ENCODE assay signal across 8 mouse cellular contexts in the genomic region with DNA sequence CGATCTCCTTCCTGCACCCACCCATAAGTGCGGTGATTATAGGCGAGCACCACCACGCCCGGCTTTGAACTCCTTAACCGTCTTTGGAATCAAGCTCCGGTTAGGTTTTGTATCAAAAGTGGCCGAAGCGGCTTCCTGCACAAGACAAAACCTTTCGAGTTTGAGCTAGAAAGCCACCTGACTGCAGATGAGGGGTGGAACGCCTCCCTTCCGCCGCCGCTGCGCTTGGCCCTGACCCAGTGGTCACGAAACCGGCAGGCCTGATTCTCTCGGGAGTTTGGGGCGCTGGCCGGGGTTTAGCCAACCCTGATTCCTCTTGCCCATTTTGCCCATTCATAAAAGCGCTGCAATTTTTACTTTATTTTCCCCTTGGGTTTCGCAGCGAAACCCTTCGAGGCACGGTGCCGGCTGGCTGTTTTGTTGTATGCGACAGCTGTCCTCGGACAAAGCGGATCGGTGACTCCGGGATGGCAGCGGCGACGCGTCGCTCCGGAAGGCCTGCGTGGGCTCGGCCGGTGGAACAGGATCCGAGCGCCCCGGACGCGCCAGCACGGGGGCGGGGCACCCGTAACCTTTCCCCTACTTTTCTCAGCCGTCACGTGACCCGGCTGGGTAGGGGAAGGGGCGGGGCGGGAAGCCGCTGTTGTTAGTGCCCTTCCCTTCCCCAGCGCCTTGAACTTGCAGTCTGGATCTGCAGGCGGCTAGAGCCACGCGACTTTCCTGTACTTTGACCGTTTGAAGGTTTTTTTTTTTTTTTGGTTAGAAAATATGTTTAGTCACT. TPM values are rescaled to one million over a fixed set of nuclear protein-coding genes. Genes with fewer than 3 reads are reported as not detected.
DNase-seq lines count a peak whose midpoint lies in the region; ATAC-seq and TF ChIP-seq lines count a peak whose summit lies in the region.

No protein-coding gene starts in this region.

- H3K36me3 ChIP-seq in ES-Bruce4 (ENCODE audit: control insufficient read depth, insufficient read depth, low read length, poor library complexity, severe bottlenecking): no peaks in the 10 kb centered on the region
- H3K36me3 ChIP-seq in forebrain, embryonic 12.5 days (replicated peaks): no peaks in the 10 kb centered on the region
- H3K36me3 ChIP-seq in lung, embryonic 14.5 days (ENCODE audit: insufficient read depth): no peaks in the 10 kb centered on the region
- H3K36me3 ChIP-seq in thymus, adult 2 months (ENCODE audit: control insufficient read depth, insufficient read depth, low read length): no peaks in the 10 kb centered on the region

- peak; percentile 81 for ATAC-seq in forebrain, embryonic 12.5 days (ENCODE audit: low FRiP score)
- ATAC-seq in lung, embryonic 14.5 days (ENCODE audit: insufficient read depth): peak; percentile 78
- ATAC-seq in neutrophil, adult 5-6 weeks (ENCODE audit: extremely low read depth, insufficient number of reproducible peaks, low FRiP score, poor library complexity, severe bottlenecking): peak; percentile 55

- WGBS in forebrain, embryonic 12.5 days: under 1% methylated on average over 59 of the region's 59 CpGs
- WGBS in lung, embryonic 14.5 days: under 1% methylated on average over 59 of the region's 59 CpGs
- WGBS in thymus, adult 2 months: under 1% methylated on average over 59 of the region's 59 CpGs

- peak overlapping the region; percentile 85 for H3K4me3 ChIP-seq in ES-Bruce4 (ENCODE audit: low read depth, low read length)
- peak overlapping the region; percentile 45 for H3K4me3 ChIP-seq in forebrain, embryonic 12.5 days (replicated peaks)
- H3K4me3 ChIP-seq in lung, embryonic 14.5 days (ENCODE audit: low read depth, low read length): peak overlapping the region; percentile 59
- H3K4me3 ChIP-seq in thymus, adult 2 months (ENCODE audit: control insufficient read depth, insufficient read depth, low read length): peak overlapping the region; percentile 81

- peak overlapping the region; percentile 71 for H3K27ac ChIP-seq in ES-Bruce4 (ENCODE audit: insufficient read depth, low read length)
- peak overlapping the region; percentile 86 for H3K27ac ChIP-seq in forebrain, embryonic 12.5 days
- peak overlapping the region; percentile 94 for H3K27ac ChIP-seq in lung, embryonic 14.5 days (ENCODE audit: low read depth)
- H3K27ac ChIP-seq in thymus, adult 2 months (ENCODE audit: control insufficient read depth, insufficient read depth, low read length): peak overlapping the region; percentile 71; the same call in 1 of the 2 replicates

- no peaks in the 10 kb centered on the region for H3K9me3 ChIP-seq in ES-Bruce4 (replicated peaks; ENCODE audit: control insufficient read depth, insufficient read depth, low read length, poor library complexity, severe bottlenecking)
- no peaks in the 10 kb centered on the region for H3K9me3 ChIP-seq in forebrain, embryonic 12.5 days
- H3K9me3 ChIP-seq in lung, embryonic 14.5 days (ENCODE audit: low read depth, low read length): no peaks in the 10 kb centered on the region

- peak overlapping the region; percentile 72 for H3K4me2 ChIP-seq in forebrain, embryonic 12.5 days
- H3K4me2 ChIP-seq in lung, embryonic 14.5 days: peak overlapping the region; percentile 99

- intact Hi-C loops in heart, postnatal 10 days (cut with DNase I): loop anchor here (2.0 kb wide), 1 partner anchor 30 kb away; no protein-coding TSS in a partner anchor

- DNase-seq in c-Kit-positive CD71-negative TER-119-negative erythroid progenitor cells, embryonic 14.5 days (ENCODE audit: low read depth): peak; percentile 90
- DNase-seq in heart, postnatal 10 days: peak; percentile 96 to 97
- DNase-seq in layer of hippocampus, adult 11-12 months (ENCODE audit: low spot score): peak; percentile 82
- DNase-seq in lung, embryonic 14.5 days: peak; percentile 95
- DNase-seq in thymus, adult 2 months: peak; percentile 96

- no peaks in the 10 kb centered on the region for H3K27me3 ChIP-seq in ES-Bruce4 (ENCODE audit: control insufficient read depth, insufficient read depth, low read length, poor library complexity, severe bottlenecking)
- H3K27me3 ChIP-seq in forebrain, embryonic 12.5 days: peaks cover 40% of the 10 kb centered on the region
- H3K27me3 ChIP-seq in lung, embryonic 14.5 days (ENCODE audit: insufficient read depth, low read length): 0 out of 2 replicates have a peak, but pooled peaks cover 6% of the 10 kb centered on the region
- H3K27me3 ChIP-seq in thymus, adult 2 months (ENCODE audit: control insufficient read depth, insufficient read depth, low read length): no peaks in the 10 kb centered on the region

- no peaks in the 10 kb centered on the region for H3K4me1 ChIP-seq in ES-Bruce4 (ENCODE audit: control insufficient read depth, insufficient read depth, low read length)
- peaks cover 44% of the 10 kb centered on the region for H3K4me1 ChIP-seq in forebrain, embryonic 12.5 days
- peaks cover 18% of the 10 kb centered on the region for H3K4me1 ChIP-seq in lung, embryonic 14.5 days (ENCODE audit: insufficient read depth)
- peaks cover 35% of the 10 kb centered on the region for H3K4me1 ChIP-seq in thymus, adult 2 months (replicated peaks; ENCODE audit: control insufficient read depth, insufficient read depth, low read length)

- TF ChIP-seq POLR2A in ES-Bruce4 (IDR thresholded peaks at IDR 0.05; ENCODE audit: insufficient read depth, low read length): no peak
- TF ChIP-seq POLR2A in thymus, adult 2 months (IDR thresholded peaks at IDR 0.05; ENCODE audit: control insufficient read depth, extremely low read depth, insufficient read depth, low read length, poor library complexity): peak; percentile 46; the same call in 1 of the 2 replicates

- TF ChIP-seq EP300 in ES-Bruce4 (IDR thresholded peaks at IDR 0.05; ENCODE audit: insufficient read depth, low read depth, low read length): peak; percentile 46; the same call in 1 of the 2 replicates

- H3K9ac ChIP-seq in ES-Bruce4 (ENCODE audit: low read depth, poor library complexity, severe bottlenecking): peak overlapping the region; percentile 66
- peak overlapping the region; percentile 49 for H3K9ac ChIP-seq in forebrain, embryonic 12.5 days
- H3K9ac ChIP-seq in lung, embryonic 14.5 days: peak overlapping the region; percentile 50

- TF ChIP-seq CTCF in ES-Bruce4 (IDR thresholded peaks at IDR 0.05; ENCODE audit: low read depth, low read length): no peak
- TF ChIP-seq CTCF in lung, embryonic 14.5 days (IDR thresholded peaks at IDR 0.05; ENCODE audit: low read depth): no peak
- TF ChIP-seq CTCF in thymus, adult 2 months (IDR thresholded peaks at IDR 0.05; ENCODE audit: borderline replicate concordance, control insufficient read depth, extremely low read depth, insufficient read depth, low read length, poor library complexity): peak; percentile 56

RNA-seq across cellular contexts. Expression of gene Cpt1a, which starts 3.0 kb away (rescaled TPM):
- 24.5 and 27.2 TPM in 2 replicates for polyA plus RNA-seq in ES-Bruce4 (2011; ENCODE audit: insufficient read depth, insufficient read length, low read depth, missing spikeins)
- polyA plus RNA-seq in forebrain, embryonic 12.5 days (2016; fragmentation: Nextera tagmentation; extraction: Ambion mirVana): 11.7 and 14.4 TPM in 2 replicates
- total RNA-seq in heart, postnatal 10 days (2021): 100 to 1,000 TPM; 126 to 144 TPM
- 18.9 and 19.7 TPM in 2 replicates for polyA plus RNA-seq in lung, embryonic 14.5 days (2014; fragmentation: Nextera tagmentation; extraction: Ambion mirVana)
- total RNA-seq in neutrophil, adult 5-6 weeks (2017): 76.2 and 76.7 TPM in 2 replicates
- polyA plus RNA-seq in thymus, adult 2 months (2012; rRNA removed): 69.6 and 75.7 TPM in 2 replicates

RNA-seq across cellular contexts. Expression of gene Ighmbp2, which starts 42.3 kb away (rescaled TPM):
- 6.4 and 8.0 TPM in 2 replicates for polyA plus RNA-seq in ES-Bruce4 (2011; ENCODE audit: insufficient read depth, insufficient read length, low read depth, missing spikeins)
- 11.0 and 11.3 TPM in 2 replicates for polyA plus RNA-seq in forebrain, embryonic 12.5 days (2016; fragmentation: Nextera tagmentation; extraction: Ambion mirVana)
- total RNA-seq in heart, postnatal 10 days (2021): 1 to 10 TPM; 3.8 to 3.9 TPM
- 9.7 and 9.8 TPM in 2 replicates for polyA plus RNA-seq in lung, embryonic 14.5 days (2014; fragmentation: Nextera tagmentation; extraction: Ambion mirVana)
- total RNA-seq in neutrophil, adult 5-6 weeks (2017): 6.3 and 7.7 TPM in 2 replicates
- polyA plus RNA-seq in thymus, adult 2 months (2012; rRNA removed): 16.9 and 17.8 TPM in 2 replicates

RNA-seq across cellular contexts. Expression of gene Mrpl21, which starts 42.4 kb away (rescaled TPM):
- polyA plus RNA-seq in ES-Bruce4 (2011; ENCODE audit: insufficient read depth, insufficient read length, low read depth, missing spikeins): 77.6 and 85.1 TPM in 2 replicates
- polyA plus RNA-seq in forebrain, embryonic 12.5 days (2016; fragmentation: Nextera tagmentation; extraction: Ambion mirVana): 124 and 125 TPM in 2 replicates
- 10 to 100 TPM; 79.0 to 79.6 TPM for total RNA-seq in heart, postnatal 10 days (2021)
- 127 and 130 TPM in 2 replicates for polyA plus RNA-seq in lung, embryonic 14.5 days (2014; fragmentation: Nextera tagmentation; extraction: Ambion mirVana)
- total RNA-seq in neutrophil, adult 5-6 weeks (2017): 32.7 and 35.5 TPM in 2 replicates
- 57.8 and 58.7 TPM in 2 replicates for polyA plus RNA-seq in thymus, adult 2 months (2012; rRNA removed)

Comparison
In these comparisons a context has a peak if more than half of its experiments do, and no peak if none do; other contexts are left out.
1. Peak in every context shown above with its lines: DNase-seq, ATAC-seq, H3K4me3 ChIP-seq and H3K27ac ChIP-seq.